Mouse (Mus musculus): ENCODE data around the gene Snx30.

DNA sequence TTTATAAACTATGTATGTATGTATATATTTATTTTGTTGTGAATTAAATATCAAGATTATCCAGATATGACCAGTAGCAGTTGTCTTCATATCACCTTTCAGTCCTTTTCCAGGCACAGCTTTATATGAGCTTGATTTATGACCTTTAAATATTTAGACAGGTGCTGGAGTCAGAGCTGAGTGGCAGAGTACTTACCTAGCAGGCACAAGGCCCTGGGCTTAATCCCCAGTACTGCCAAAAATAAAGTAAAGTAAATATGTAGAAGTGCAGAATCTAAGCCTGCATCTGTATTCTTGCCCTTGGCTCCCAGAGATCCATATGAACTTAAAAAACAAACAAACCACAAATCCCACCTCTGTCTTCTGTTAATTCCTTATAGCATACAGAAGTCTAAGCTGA, 16.6 kb upstream of the Snx30 start:
- no peak for TF ChIP-seq ZNF384 (IDR thresholded peaks at IDR 0.05; ENCODE audit: low read depth, low read length)
- TF ChIP-seq HCFC1 (IDR thresholded peaks at IDR 0.05; ENCODE audit: borderline replicate concordance, insufficient read depth, low read length), result no peak
